Mouse (Mus musculus) embryonic fibroblast, embryonic 13.5 days (primary cell): ENCODE data around the gene Fam19a2. TPM values are rescaled to one million over a fixed set of nuclear protein-coding genes. Genes with fewer than 3 reads are reported as not detected.

Source experiments
- H3K27ac ChIP-seq: 2 replicates; pipeline ENCODE4 v1.5.1; 2012; ENCODE audit warnings: low read length, control low read depth, inconsistent platforms; ENCODE audit not compliant: insufficient read depth
- H3K4me1 ChIP-seq: 2 replicates; pipeline ENCODE4 v1.6.1; 2011; ENCODE audit warnings: low read length; ENCODE audit not compliant: control insufficient read depth, insufficient read depth
- H3K4me3 ChIP-seq: 2 replicates; pipeline ENCODE4 v1.5.1; 2011; ENCODE audit warnings: mild to moderate bottlenecking, control low read depth, low read length; ENCODE audit not compliant: insufficient read depth
- CTCF ChIP-seq: IDR thresholded peaks from 2 replicates; pipeline ENCODE4 v1.5.1; 2011; ENCODE audit warnings: mild to moderate bottlenecking, control low read depth, low read length, moderate library complexity, borderline replicate concordance; ENCODE audit not compliant: insufficient read depth
- POLR2A ChIP-seq: IDR thresholded peaks from 2 replicates; pipeline ENCODE4 v1.6.1; 2011; ENCODE audit warnings: low read depth, mild to moderate bottlenecking, control low read depth, low read length, moderate library complexity
- polyA plus RNA-seq: library from polyadenylated mRNA; stranded (reverse); fragments of >200 nt; gene quantifications from 2 replicates; pipeline ENCODE4 v1.2.4, GENCODE M21; 2011; ENCODE audit warnings: low read depth; ENCODE audit not compliant: missing spikeins, insufficient read length

The Fam19a2 gene
- polyA plus RNA-seq, 1 experiment = 0.77 TPM

DNA sequence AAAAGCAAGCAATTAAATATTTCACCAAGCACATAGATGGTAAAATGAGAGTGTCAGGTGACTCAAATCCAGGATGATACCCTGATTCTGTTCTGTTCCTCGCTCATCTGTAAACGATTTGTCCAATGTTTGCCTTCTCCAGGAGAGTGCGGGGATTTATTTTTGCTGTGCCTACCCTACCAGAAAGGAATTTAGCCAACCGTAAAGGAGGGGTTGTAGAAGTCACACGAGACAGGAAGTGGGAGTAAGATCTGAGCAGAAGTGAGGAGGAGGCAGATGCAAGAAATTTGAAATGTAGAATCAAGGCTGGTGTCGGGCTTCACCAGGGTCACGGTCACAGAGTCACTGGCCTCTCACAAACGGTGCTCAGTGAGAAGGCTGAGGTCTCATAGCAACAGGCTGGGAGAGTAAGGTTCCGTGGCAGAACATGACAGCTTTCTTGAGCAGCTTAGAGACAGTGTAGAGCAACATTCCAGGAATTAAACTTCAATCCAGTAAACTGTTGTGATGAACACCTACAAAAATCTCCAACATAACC is 419.0 kb downstream of the Fam19a2 start:
- Histone ChIP-seq H3K4me1 (no peaks in the 10 kb centered on the region), H3K27ac (no peak overlapping the region), H3K4me3 (no peak overlapping the region)
- TF ChIP-seq CTCF (no peak), POLR2A (no peak)

DNA sequence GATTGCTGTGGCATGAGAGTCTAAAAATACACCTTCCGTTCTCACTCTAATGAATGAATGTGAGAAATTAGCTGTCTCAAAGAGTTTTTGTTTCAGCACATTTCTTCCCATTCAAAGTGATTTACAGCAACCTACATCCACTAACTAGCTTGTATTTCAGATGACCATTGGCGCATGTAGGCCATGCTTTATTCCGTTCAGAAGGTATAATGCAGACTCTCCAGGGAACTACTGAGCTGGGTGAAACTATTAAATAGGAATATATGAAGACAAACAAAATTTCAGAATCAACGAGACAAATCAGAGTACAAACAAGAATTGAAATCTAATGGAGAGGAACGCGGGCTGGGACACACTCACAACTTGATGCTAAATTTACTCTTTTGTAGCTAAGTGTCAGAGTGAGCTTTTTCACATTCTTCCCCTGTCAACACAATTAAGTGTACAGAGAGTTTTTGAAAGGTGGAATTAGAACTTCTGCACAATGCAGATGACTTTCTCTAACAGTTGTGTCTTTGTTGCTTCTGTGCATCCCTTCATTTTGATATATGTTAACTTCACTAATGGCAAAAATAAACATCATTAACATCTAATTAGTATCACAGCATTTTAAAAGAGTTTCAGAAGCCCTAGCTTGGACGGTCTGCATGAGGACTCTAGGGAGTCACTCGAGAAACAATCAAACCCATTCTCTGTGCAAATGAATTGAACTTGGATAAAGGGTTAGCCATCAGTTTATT is 428.6 kb downstream of the Fam19a2 start:
- TF ChIP-seq CTCF (no peak), POLR2A (no peak)
- Histone ChIP-seq H3K4me3 (no peak overlapping the region), H3K27ac (no peak overlapping the region), H3K4me1 (no peaks in the 10 kb centered on the region)

DNA sequence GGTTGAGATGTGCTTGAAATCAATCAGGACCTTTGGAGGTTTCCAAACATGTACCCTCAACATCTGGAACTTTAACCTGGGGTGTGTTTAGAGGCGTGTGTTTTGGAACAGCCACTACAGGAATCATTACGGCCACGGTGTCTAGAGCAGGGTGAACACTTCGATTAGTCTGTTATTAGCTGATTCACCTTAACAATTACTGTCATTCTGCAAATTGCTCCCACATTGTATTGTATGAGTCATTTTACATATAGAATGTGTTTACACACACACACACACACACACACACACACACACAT is 429.1 kb downstream of the Fam19a2 start:
- no peaks in the 10 kb centered on the region for H3K4me1 ChIP-seq
- no peak overlapping the region for H3K4me3 ChIP-seq
- H3K27ac ChIP-seq = no peak overlapping the region
- TF ChIP-seq POLR2A = no peak
- TF ChIP-seq CTCF = no peak

DNA sequence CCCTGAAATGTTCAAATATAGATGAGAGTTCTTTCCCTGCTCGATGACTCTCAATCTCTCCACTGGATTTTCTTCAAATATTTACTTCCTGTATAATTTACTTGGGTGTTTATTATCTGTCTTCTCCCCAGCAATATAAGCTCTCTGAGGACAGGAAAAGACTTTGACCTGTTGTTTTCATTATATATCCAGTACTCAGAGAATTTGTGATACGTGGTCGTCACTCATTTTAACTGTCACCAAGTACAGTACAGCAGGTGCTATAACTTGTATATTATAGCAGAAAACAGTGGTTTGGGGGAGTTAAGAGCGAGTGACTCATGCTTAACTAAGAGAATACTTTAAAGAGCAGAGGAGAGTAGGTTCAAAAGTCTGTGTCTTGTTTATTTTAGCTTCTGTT is 438.8 kb downstream of the Fam19a2 start:
- Histone ChIP-seq H3K4me3 (no peak overlapping the region), H3K27ac (no peak overlapping the region), H3K4me1 (no peaks in the 10 kb centered on the region)
- no peak for TF ChIP-seq CTCF
- no peak for TF ChIP-seq POLR2A

DNA sequence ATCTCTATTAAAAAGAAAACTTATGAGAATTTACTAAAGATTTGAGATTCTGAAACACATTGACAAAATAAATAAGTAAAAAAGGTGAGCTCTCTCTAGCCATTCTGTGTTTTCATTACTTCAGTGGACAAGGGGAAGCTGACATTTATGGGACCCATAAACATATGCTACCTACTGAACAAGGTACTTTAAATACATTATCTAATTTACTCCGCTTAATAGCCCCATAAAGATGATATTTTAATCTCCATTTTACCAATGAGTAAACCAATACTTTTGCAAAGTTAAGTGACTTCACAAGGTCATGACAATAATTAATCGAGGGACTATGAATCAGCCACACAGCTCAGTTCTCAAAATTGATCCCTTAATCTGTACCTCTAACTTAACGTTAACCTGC is 443.2 kb downstream of the Fam19a2 start:
- no peak overlapping the region for H3K4me3 ChIP-seq
- H3K27ac ChIP-seq = no peak overlapping the region
- H3K4me1 ChIP-seq = no peaks in the 10 kb centered on the region
- TF ChIP-seq POLR2A = no peak
- no peak for TF ChIP-seq CTCF

DNA sequence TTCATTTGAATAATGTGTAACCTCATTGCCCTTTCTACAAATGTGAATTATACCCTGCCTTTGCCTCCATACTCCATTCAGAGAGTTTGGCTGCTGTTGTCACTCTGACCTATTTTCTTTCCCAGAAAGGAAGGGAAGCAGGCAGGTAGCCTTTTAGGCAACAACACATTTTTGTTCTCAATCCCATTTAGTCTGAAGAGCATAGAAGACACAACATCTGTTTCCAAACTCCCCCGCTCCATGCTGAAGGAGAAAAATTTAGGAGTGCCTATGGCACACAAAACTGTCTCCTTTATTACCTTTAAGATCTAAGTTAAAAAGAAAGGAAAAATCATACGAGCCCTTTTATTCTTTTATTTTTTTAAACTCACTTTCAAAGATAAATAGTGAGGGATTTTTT is 446.9 kb downstream of the Fam19a2 start:
- H3K4me1 ChIP-seq = no peaks in the 10 kb centered on the region
- TF ChIP-seq CTCF (no peak), POLR2A (no peak)
- no peak overlapping the region for H3K4me3 ChIP-seq
- H3K27ac ChIP-seq = no peak overlapping the region

DNA sequence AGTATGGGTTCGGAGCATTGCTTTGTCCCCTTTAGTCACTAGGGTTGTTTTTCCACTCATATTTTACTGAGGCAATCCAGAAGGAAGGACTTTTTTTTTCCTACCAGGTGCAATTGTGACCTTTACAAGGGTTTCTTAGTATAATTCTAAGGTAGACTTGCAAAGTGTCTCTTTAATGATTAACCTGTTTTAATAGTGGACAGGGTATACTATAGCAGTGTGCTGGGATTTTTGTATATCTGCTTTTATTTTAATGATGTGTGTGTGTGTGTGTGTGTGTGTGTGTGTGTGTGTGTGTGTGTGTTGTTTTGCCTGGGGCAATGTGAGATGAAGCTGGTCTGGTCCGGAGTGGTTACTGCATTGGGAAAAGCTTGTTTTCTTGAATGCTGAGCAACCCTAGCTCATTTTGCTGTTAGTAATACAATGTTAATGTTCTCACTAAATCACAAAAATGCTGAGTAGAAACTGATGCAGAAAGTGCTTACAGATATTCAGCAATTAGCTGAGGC is 458.2 kb downstream of the Fam19a2 start:
- TF ChIP-seq CTCF (no peak), POLR2A (no peak)
- Histone ChIP-seq H3K4me1 (no peaks in the 10 kb centered on the region), H3K27ac (no peak overlapping the region), H3K4me3 (no peak overlapping the region)

DNA sequence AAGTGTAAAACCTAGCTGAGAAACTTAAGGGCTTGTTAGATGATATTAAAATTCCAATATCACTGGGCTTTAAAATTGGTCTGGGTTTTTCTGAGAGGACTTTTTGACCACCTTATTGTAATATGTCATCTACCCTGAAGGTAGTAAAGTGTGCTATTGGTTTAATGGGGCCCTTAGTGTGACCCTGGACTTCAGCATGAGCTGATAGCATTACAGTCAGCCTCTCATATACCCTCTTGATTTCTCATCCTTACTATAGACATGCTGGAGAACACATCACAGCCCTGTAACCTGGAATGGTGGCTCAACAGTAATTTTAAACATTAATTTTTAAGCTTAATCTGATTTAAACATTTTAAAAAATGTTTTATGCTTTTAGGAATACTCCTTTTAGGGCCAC is 459.8 kb downstream of the Fam19a2 start:
- Histone ChIP-seq H3K4me1 (no peaks in the 10 kb centered on the region), H3K4me3 (no peak overlapping the region), H3K27ac (no peak overlapping the region)
- TF ChIP-seq CTCF = no peak
- no peak for TF ChIP-seq POLR2A

DNA sequence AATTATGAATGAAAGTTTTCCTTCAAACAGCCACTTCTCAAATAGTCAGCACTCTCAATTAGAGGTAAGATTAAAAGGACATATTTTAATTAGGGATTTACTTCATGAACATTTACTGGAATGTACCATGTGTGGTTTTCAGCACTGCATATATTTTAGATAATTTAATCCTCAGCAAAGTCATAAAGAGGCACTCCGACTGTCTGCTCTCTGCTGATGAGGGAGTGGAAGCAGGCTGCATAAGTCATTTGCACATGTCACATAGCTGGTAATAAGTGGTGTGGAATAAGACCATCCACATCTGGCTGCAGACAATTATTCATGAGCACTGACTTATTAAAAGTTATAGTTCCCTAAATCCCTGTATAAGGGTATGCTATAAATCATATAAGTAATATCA is 484.5 kb downstream of the Fam19a2 start:
- Histone ChIP-seq H3K4me1 (no peaks in the 10 kb centered on the region), H3K4me3 (no peak overlapping the region), H3K27ac (no peak overlapping the region)
- no peak for TF ChIP-seq POLR2A
- no peak for TF ChIP-seq CTCF

DNA sequence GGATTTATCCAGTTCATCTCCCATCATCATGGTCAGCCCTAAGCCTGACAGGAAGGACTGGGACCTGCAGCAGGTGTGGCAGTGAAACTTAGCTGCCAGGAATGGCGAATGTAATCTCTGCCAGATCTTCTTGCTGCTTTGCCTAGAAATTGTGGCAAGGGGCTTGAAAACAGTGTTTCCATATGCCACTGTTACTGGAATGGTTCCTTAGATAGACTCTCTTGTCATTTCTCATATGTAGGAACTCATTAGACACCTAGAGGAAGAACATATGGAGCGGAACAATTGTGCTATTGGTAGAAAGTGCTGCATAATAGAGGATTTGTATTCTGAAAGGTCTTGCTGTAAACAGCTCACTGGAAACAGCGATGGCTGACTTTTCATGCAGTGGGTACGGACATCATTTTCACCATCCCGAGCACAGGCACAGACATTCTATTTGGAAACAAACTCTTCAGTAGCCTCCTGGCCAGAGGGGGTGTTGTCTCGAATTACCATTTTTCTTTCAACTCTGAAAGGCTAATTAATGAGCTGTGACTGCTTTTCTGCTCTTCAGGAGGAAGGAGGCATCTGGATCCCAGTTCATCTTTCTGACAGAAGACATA is 488.0 kb downstream of the Fam19a2 start:
- Histone ChIP-seq H3K27ac (no peak overlapping the region), H3K4me1 (no peaks in the 10 kb centered on the region), H3K4me3 (no peak overlapping the region)
- TF ChIP-seq POLR2A = no peak
- no peak for TF ChIP-seq CTCF
